Mouse (Mus musculus) layer of hippocampus, adult 18-20 months (tissue): ENCODE measurements at regions not wholly inside any gene's neighbourhood (a gene's known extent, or its start where the extent isn't known, plus 50 kb on each side); places are given as distances from the start of the nearest gene placed in this dataset.

Source experiments
- DNase-seq, 2 experiments: peaks; one replicate each; pipeline ENCODE4 v3.0.0; 2022; ENCODE audit warnings: low spot score in 2 of 2

DNA sequence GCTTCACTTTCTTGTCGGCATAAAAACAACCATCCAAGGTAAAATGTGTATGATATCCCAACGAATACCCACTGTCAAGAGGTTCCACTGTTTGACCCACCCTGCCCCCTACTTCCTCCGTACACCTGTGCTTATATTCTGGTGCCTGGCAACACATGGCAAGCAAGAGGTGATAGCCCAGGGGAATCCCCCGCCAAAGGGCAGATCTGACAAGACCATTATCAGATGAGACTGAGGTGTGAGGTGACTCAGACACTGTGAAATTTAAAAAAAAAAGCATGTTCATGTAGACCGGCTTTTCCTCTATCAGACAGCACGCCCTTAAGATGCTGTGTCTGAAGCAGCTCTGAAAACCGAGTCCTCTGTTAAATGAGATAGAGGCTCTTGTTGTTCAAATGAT is 89.4 kb upstream of the Bach2 start:
- no peak for DNase-seq

- DNase-seq: peak in 1 of 2 experiments; percentile 42
These were observed 85.2 kb upstream of the Bach2 start for GRCm38 (mm10) chr4:32153356-32153755.

- no peak for DNase-seq
These were observed 81.6 kb upstream of the Bach2 start for GRCm38 (mm10) chr4:32156965-32157364.

DNA sequence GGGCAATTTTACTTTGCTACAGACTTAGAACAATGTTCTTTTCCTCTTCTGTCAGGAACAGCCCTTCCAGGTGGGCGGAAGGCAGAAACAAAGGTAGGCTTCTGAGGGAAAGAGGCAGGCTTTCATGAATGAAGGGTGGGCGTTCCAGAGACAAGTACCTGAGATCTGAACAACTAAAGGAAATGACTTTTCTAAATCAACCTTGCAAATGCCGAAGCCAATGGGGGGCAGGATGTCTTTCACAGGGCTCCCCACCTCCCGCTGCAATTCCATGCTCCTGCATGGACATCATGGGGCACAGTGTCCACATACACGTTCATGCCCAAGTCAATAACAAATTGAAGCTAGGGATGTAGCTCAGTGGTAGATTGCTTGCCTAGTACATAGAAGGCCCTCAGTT is 80.2 kb upstream of the Bach2 start:
- DNase-seq: no peak

GRCm38 (mm10) chr4:32158886-32159285 is 79.7 kb upstream of the Bach2 start:
- no peak for DNase-seq

GRCm38 (mm10) chr4:32160815-32161214 is 77.8 kb upstream of the Bach2 start:
- no peak for DNase-seq

GRCm38 (mm10) chr4:32161871-32162656 is 76.5 kb upstream of the Bach2 start:
- no peak for DNase-seq

DNA sequence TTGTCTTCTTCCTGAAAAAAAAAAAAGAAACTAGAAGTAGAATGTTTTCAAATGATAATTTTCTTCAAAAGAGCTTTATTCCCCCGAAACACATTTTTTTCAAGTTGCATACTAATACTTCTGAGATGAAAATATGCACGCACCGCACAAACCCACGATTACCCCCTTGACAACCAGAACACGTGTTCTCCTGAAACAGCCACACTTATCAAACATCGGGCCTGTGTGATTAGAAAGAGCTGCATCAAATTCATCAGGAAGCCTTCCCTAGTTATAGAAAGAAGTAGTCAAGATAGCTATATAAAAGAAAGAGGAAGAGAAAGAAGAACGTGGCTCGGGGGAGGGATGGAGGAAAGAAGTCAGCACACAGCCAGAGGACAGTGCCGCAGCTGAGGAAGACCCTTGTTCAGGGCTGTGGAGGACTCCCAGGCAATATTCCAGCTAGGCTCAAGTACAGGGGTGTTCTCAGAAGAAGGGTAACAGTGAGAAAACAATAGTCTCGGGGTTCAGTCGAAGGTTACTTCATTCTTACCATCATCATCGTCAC is 75.8 kb upstream of the Bach2 start:
- no peak for DNase-seq

- DNase-seq: no peak
These were observed 74.4 kb upstream of the Bach2 start for GRCm38 (mm10) chr4:32164081-32164641.

GRCm38 (mm10) chr4:32164736-32165241 is 73.8 kb upstream of the Bach2 start:
- DNase-seq: no peak

GRCm38 (mm10) chr4:32165918-32166528 is 72.6 kb upstream of the Bach2 start:
- DNase-seq: no peak

DNA sequence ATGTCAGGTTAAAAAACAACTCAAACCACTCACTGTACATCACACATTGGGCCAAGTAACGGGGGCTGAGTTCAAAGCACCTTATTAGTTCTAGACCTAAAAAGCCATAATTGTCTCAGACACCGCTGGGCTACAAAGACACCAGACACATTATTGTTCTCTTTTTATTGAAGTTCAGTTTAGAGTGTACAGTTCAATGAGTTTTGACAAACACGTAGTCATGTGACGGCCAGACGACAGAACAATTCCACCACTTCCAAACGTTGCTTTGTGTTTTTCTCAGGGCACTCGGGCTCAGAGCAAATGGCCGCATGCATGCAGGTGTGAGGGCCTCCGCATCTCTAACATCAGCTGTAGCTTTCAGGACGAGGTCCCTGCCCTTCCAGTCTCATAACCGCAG is 71.5 kb upstream of the Bach2 start:
- no peak for DNase-seq

DNA sequence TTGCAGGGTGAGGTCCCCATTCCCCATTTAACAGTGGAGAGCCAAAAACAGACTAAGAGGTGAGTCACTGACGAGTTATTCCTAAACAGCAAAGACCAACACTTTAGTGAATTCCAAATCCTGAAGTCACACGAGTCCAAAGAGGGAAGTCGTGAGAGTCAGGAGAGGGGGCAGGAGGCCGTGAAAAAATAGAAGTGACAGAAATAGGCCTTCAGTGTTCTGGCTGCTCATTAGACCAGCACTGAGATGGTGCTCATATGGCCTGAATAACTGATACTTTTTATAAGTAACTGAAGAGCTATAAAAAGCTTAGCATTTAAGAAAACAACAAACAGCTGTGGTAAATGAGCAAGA is 68.5 kb upstream of the Bach2 start:
- no peak for DNase-seq

GRCm38 (mm10) chr4:32170460-32171192 is 68.0 kb upstream of the Bach2 start:
- DNase-seq: no peak

DNA sequence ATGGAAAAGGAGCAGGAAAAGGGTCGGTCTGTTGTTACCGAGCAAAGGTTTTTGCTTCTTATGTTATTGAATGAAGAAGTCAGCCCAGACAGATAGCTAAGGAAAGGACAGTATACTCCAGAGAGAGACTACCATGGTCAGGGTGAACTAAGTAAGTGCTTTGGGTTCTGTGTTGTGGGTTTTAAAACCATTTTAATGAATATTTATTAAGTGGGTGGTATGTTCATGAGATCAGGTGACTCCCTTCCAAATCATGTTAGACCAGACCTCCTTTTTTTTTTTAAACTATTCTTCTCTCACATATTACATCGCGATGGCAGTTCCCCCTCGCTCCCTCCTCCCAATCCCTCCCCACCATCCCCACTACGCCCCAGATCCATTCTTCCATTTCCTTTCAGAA is 67.3 kb upstream of the Bach2 start:
- DNase-seq: no peak

- DNase-seq: no peak
These were observed 65.6 kb upstream of the Bach2 start for GRCm38 (mm10) chr4:32172992-32173391.

DNA sequence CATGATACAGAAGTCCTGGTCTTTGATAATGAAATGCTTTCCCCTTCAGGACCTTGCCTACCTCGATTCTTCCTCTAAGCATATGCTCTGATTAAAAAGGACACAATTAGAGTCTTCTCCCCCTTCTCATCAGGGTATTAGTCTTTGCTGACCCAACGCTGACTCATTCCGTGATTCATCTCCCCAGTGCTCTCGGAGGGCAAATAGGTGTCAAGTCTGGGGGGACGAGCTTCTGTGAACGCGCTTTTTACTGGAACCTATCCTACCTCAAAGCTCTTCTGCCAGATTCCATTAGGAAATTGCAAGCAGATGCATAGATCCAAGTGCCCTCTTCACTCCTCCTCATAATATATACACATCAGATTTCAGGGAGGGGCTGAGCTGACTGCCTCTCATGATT is 63.8 kb upstream of the Bach2 start:
- DNase-seq: no peak

- DNase-seq: no peak
These were observed 63.4 kb upstream of the Bach2 start for GRCm38 (mm10) chr4:32175231-32175630.

- DNase-seq: no peak
These were observed 62.7 kb upstream of the Bach2 start for GRCm38 (mm10) chr4:32175853-32176448.

GRCm38 (mm10) chr4:32176449-32177135 is 62.0 kb upstream of the Bach2 start:
- DNase-seq: no peak
